Mouse (Mus musculus) olfactory bulb, adult 2 months (tissue): ENCODE measurements around the gene Pole3.

Experiments
- CTCF ChIP-seq: fragments of 200-500 bp; IDR thresholded peaks from 2 replicates; pipeline ENCODE4 v1.5.1; 2012; ENCODE audit warnings: low read depth, mild to moderate bottlenecking, low read length, moderate library complexity; ENCODE audit not compliant: insufficient read depth
- POLR2A ChIP-seq: fragments of 200-500 bp; IDR thresholded peaks from 2 replicates; pipeline ENCODE4 v1.6.1; 2012; ENCODE audit warnings: mild to moderate bottlenecking, low read depth, low read length, moderate library complexity; ENCODE audit not compliant: insufficient read depth

- TF ChIP-seq CTCF = no peak
- TF ChIP-seq POLR2A = no peak
Observed at GRCm38 (mm10) chr4:62494230-62494629, 30.6 kb downstream of the Pole3 start.
